Mouse (Mus musculus): Measurements from ENCODE around the gene 4930519P11Rik. TPM values are rescaled to one million over a fixed set of nuclear protein-coding genes. Genes with fewer than 3 reads are reported as not detected.

The 4930519P11Rik gene
- polyA plus RNA-seq, 1 experiment from 2014 or later = 0.43 TPM

- Histone ChIP-seq H3K4me3 (no peak overlapping the region), H3K9ac (no peak overlapping the region), H3K27ac (no peak overlapping the region), H3K9me3 (peaks cover 7% of the 10 kb centered on the region; the same call in 1 of the 2 replicates), H3K27me3 (no peaks in the 10 kb centered on the region), H3K4me2 (replicated peaks) (no peak overlapping the region), H3K36me3 (peaks cover 63% of the 10 kb centered on the region), H3K4me1 (no peaks in the 10 kb centered on the region)
- 86% methylated on average over 6 of the region's 6 CpGs for WGBS
- ATAC-seq (ENCODE audit: low FRiP score, low read depth) = no peak
Measured at GRCm38 (mm10) chr2:154642712-154643385, 29.6 kb upstream of the 4930519P11Rik start.

GRCm38 (mm10) chr2:154642005-154642459 lies 28.8 kb upstream of the 4930519P11Rik start:
- WGBS = 95% methylated on average over 9 of the region's 9 CpGs
- Histone ChIP-seq H3K4me2 (replicated peaks) (no peak overlapping the region), H3K4me3 (no peak overlapping the region), H3K27ac (no peak overlapping the region), H3K4me1 (no peaks in the 10 kb centered on the region), H3K36me3 (peaks cover 71% of the 10 kb centered on the region), H3K9me3 (peaks cover 7% of the 10 kb centered on the region; the same call in 1 of the 2 replicates), H3K9ac (no peak overlapping the region), H3K27me3 (no peaks in the 10 kb centered on the region)
- no peak for ATAC-seq (ENCODE audit: low FRiP score, low read depth)

- WGBS = 81% methylated on average over 8 of the region's 8 CpGs
Measured at GRCm38 (mm10) chr2:154641176-154641575, 27.9 kb upstream of the 4930519P11Rik start.

DNA sequence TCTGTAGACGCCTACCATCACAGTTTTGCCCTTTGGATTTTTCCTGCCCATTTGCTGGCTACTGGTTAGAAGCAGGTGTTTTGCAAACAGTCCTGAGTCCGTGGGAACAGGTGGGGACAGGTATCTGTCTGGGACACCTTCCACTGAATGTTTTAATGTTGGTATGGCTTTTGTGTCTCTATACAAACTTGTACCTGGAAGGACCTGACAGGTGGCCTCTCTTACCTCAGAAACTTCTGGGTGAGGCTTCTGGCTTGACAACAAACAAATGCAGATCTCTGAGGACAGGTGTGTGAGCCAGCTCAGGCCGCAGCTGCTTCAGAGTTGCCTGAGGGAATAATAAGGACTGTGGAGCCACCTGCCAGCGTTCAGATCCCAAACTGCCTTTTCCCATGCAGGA lies 25.9 kb upstream of the 4930519P11Rik start:
- WGBS = 84% methylated on average over 4 of the region's 4 CpGs
- no peak overlapping the region for H3K27ac ChIP-seq
- no peaks in the 10 kb centered on the region for H3K4me1 ChIP-seq
- H3K9ac ChIP-seq = no peak overlapping the region
- H3K4me2 ChIP-seq (replicated peaks) = no peak overlapping the region
- no peaks in the 10 kb centered on the region for H3K27me3 ChIP-seq
- no peak for ATAC-seq (ENCODE audit: low FRiP score, low read depth)
- peaks cover 67% of the 10 kb centered on the region for H3K36me3 ChIP-seq
- peaks cover 7% of the 10 kb centered on the region; the same call in 1 of the 2 replicates for H3K9me3 ChIP-seq
- no peak overlapping the region for H3K4me3 ChIP-seq

More at GRCm38 (mm10) chr2:154641176-154641575, 27.9 kb upstream of the 4930519P11Rik start:
- no peak for ATAC-seq (ENCODE audit: low FRiP score, low read depth)
- Histone ChIP-seq H3K27ac (no peak overlapping the region), H3K36me3 (peaks cover 71% of the 10 kb centered on the region), H3K27me3 (no peaks in the 10 kb centered on the region), H3K9ac (no peak overlapping the region), H3K4me3 (no peak overlapping the region), H3K9me3 (peaks cover 7% of the 10 kb centered on the region; the same call in 1 of the 2 replicates), H3K4me1 (no peaks in the 10 kb centered on the region), H3K4me2 (replicated peaks) (no peak overlapping the region)

DNA sequence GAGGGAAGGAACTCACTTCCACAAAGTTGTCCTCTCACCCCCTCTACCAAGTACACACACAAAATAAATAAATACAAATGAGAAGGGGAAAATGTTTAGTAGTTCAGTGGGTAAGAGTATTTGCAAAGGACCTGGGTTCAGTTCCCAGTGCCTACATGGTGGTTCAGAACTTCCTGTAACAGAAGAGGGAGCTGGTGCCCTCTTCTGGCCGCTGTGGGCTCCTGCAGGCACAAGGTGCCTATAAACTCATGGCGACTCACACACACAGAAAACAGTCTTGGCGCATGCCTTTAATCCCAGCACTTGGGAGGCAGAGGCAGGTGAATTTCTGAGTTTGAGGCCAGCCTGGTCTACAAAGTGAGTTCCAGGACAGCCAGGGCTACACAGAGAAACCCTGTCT lies 25.3 kb upstream of the 4930519P11Rik start:
- ATAC-seq (ENCODE audit: low FRiP score, low read depth) = no peak
- Histone ChIP-seq H3K4me2 (replicated peaks) (no peak overlapping the region), H3K9ac (no peak overlapping the region), H3K27ac (no peak overlapping the region), H3K36me3 (peaks cover 65% of the 10 kb centered on the region), H3K4me1 (no peaks in the 10 kb centered on the region), H3K27me3 (no peaks in the 10 kb centered on the region), H3K4me3 (no peak overlapping the region), H3K9me3 (peaks cover 7% of the 10 kb centered on the region; the same call in 1 of the 2 replicates)
- 94% methylated on average over 3 of the region's 3 CpGs for WGBS

DNA sequence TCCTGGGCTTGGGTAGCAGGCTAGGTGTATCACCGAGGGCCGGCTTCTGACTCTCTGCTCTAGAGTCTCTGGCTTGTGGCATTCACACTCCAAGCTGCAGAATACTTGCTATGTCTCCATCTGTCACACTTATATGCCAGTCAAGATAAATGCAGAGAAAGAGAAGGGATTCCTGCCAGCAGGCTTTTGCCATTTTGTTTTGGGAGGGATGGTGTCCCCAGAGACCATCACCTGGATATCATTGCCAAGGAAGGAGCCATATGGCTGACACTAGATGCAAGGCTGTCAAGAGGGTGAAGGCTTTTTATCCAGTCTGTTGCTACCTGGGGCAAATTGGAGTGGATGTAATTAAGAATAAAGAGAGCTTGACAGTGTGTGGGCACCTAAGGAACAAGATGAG lies 22.6 kb upstream of the 4930519P11Rik start:
- Histone ChIP-seq H3K4me3 (no peak overlapping the region), H3K4me1 (no peaks in the 10 kb centered on the region), H3K27me3 (no peaks in the 10 kb centered on the region), H3K36me3 (peaks cover 69% of the 10 kb centered on the region), H3K4me2 (replicated peaks) (no peak overlapping the region), H3K27ac (no peak overlapping the region), H3K9me3 (peaks cover 7% of the 10 kb centered on the region; the same call in 1 of the 2 replicates), H3K9ac (no peak overlapping the region)
- ATAC-seq (ENCODE audit: low FRiP score, low read depth) = no peak
- 91% methylated on average over 2 of the region's 2 CpGs for WGBS

DNA sequence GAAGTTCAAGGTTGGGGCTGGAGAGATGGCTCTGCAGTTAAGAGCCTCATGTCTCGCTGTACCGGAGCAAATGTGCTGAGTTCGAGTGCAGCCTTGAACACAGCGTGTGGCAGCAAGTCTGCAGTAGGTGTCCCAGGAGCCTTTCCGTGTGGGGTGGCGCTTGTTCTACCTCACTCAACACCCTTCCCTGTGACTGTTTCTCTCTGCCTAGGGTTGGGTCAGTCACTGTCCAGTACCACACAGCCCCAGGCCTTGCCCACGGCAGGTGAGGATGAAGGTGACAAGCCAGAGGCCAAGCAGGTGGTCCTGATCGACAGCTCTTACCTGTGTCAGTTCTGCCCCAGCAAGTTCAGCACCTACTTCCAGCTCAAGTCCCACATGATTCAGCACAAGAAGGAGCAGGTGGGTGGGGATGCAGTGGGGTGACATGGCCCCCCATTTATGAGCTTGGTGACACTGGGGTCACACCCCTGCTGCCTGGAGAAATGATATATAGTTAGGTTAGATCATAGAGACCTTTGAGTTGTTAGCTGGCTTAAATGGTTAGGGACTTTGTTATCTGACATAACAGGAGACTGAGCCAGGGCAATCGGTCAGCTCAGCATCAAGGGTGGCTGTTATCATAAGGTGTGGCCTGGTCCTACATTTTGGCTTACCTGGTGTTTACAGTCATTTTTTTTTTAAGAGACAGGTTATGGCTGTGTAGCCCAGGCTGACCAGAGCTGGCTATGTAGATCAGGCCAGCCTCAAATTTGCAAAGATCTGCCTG lies 20.8 kb upstream of the 4930519P11Rik start:
- no peaks in the 10 kb centered on the region for H3K27me3 ChIP-seq
- no peak overlapping the region for H3K27ac ChIP-seq
- no peak overlapping the region for H3K4me3 ChIP-seq
- 96% methylated on average over 9 of the region's 9 CpGs for WGBS
- no peak overlapping the region for H3K9ac ChIP-seq
- peaks cover 7% of the 10 kb centered on the region; the same call in 1 of the 2 replicates for H3K9me3 ChIP-seq
- H3K36me3 ChIP-seq = peaks cover 73% of the 10 kb centered on the region
- H3K4me2 ChIP-seq (replicated peaks) = no peak overlapping the region
- H3K4me1 ChIP-seq = no peaks in the 10 kb centered on the region
- no peak for ATAC-seq (ENCODE audit: low FRiP score, low read depth)

GRCm38 (mm10) chr2:154633039-154633742 lies 20.0 kb upstream of the 4930519P11Rik start:
- WGBS = 91% methylated on average over 5 of the region's 5 CpGs
- no peak overlapping the region for H3K4me2 ChIP-seq (replicated peaks)
- no peaks in the 10 kb centered on the region for H3K4me1 ChIP-seq
- no peak overlapping the region for H3K4me3 ChIP-seq
- H3K27ac ChIP-seq = no peak overlapping the region
- no peak for ATAC-seq (ENCODE audit: low FRiP score, low read depth)
- no peaks in the 10 kb centered on the region for H3K27me3 ChIP-seq
- H3K36me3 ChIP-seq = peaks cover 75% of the 10 kb centered on the region
- H3K9ac ChIP-seq = no peak overlapping the region
- H3K9me3 ChIP-seq = peaks cover 3% of the 10 kb centered on the region; the same call in 1 of the 2 replicates

- no peak overlapping the region for H3K9ac ChIP-seq
- H3K27ac ChIP-seq = no peak overlapping the region
- no peak overlapping the region for H3K4me2 ChIP-seq (replicated peaks)
- no peaks in the 10 kb centered on the region for H3K27me3 ChIP-seq
- H3K4me3 ChIP-seq = no peak overlapping the region
- no peak for ATAC-seq (ENCODE audit: low FRiP score, low read depth)
- peaks cover 71% of the 10 kb centered on the region for H3K36me3 ChIP-seq
- H3K4me1 ChIP-seq = no peaks in the 10 kb centered on the region
- 89% methylated on average over 16 of the region's 16 CpGs for WGBS
- no peaks in the 10 kb centered on the region for H3K9me3 ChIP-seq
Measured at GRCm38 (mm10) chr2:154632203-154632780, 19.1 kb upstream of the 4930519P11Rik start.

GRCm38 (mm10) chr2:154630531-154630930 lies 17.3 kb upstream of the 4930519P11Rik start:
- ATAC-seq (ENCODE audit: low FRiP score, low read depth) = no peak

DNA sequence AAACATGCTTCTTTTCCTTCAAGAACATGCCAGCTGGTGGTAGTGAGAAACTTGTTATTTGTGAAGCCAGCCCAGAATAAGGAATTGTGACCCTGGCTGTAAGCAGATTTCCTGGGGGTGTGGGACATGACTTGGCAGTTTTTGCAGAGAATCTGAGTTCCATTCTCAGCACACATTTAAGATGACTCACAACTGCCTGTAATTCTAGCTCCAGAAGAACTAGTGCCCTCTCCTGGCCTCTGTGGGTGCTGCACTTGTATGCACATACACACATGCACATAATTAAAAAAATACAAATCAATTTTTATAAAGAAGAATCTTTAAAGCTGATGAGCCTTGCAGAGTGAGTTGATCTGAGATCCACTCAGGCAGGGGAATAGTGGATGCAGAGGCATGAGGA lies 10.9 kb upstream of the 4930519P11Rik start:
- ATAC-seq (ENCODE audit: low FRiP score, low read depth) = no peak

More at GRCm38 (mm10) chr2:154630531-154630930, 17.3 kb upstream of the 4930519P11Rik start:
- Histone ChIP-seq H3K4me1 (no peaks in the 10 kb centered on the region), H3K9ac (no peak overlapping the region), H3K27ac (no peak overlapping the region), H3K4me3 (no peak overlapping the region), H3K4me2 (replicated peaks) (no peak overlapping the region), H3K27me3 (no peaks in the 10 kb centered on the region), H3K9me3 (no peaks in the 10 kb centered on the region), H3K36me3 (peaks cover 62% of the 10 kb centered on the region)
- 73% methylated on average over 5 of the region's 5 CpGs for WGBS

More for the DNA sequence above, 10.9 kb upstream of the 4930519P11Rik start:
- Histone ChIP-seq H3K36me3 (peaks cover 52% of the 10 kb centered on the region), H3K9ac (no peak overlapping the region), H3K4me3 (no peak overlapping the region), H3K9me3 (0 out of 2 replicates have a peak, but pooled peaks cover 4% of the 10 kb centered on the region), H3K4me2 (replicated peaks) (no peak overlapping the region), H3K27ac (no peak overlapping the region), H3K27me3 (no peaks in the 10 kb centered on the region), H3K4me1 (no peaks in the 10 kb centered on the region)

Data from limb, embryonic 13.5 days (tissue).